Mouse (Mus musculus) midbrain, embryonic 10.5 days (tissue): Measurements from ENCODE around the gene Wdr26. TPM values are rescaled to one million over a fixed set of nuclear protein-coding genes. Genes with fewer than 3 reads are reported as not detected.

Experiments
- DNase-seq: peaks from one replicate; pipeline ENCODE4 v3.0.0-alpha.2; 2017; ENCODE audit warnings: low spot score
- H3K27ac ChIP-seq: fragments of 300-500 bp; sonication (generic); replicated peaks from 2 replicates; pipeline ENCODE4 v1.5.1; 2016; ENCODE audit warnings: mild to moderate bottlenecking
- H3K27me3 ChIP-seq: fragments of 300-500 bp; sonication (generic); 2 replicates; pipeline ENCODE4 v1.6.1; 2016; ENCODE audit warnings: low read depth, mild to moderate bottlenecking; ENCODE audit not compliant: poor library complexity, severe bottlenecking
- H3K36me3 ChIP-seq: fragments of 300-500 bp; sonication (generic); 2 replicates; pipeline ENCODE4 v1.6.1; 2016; ENCODE audit warnings: mild to moderate bottlenecking, moderate library complexity
- H3K4me1 ChIP-seq: fragments of 300-500 bp; sonication (generic); 2 replicates; pipeline ENCODE4 v1.6.1; 2016
- H3K4me3 ChIP-seq: fragments of 300-500 bp; sonication (generic); 2 replicates; pipeline ENCODE4 v1.5.1; 2016; ENCODE audit warnings: mild to moderate bottlenecking, moderate library complexity
- H3K9me3 ChIP-seq: fragments of 300-500 bp; sonication (generic); replicated peaks from 2 replicates; pipeline ENCODE4 v1.6.1; 2016; ENCODE audit warnings: mild to moderate bottlenecking
- WGBS: fragments of 180-500 bp; shearing (Covaris S2); methylation state at CpG from one replicate; pipeline ENCODE4 v1.1.7; 2016; 5-methylcytosine and 5-hydroxymethylcytosine counted together
- polyA plus RNA-seq: library from polyadenylated mRNA; unstranded; fragments of >200 nt; fragmentation: Nextera tagmentation; extraction: Ambion mirVana; gene quantifications from 2 replicates; pipeline ENCODE4 v1.2.1, GENCODE M21; 2016

Wdr26 gene
- polyA plus RNA-seq, 1 experiment from 2014 or later: 29.8 TPM

- Histone ChIP-seq H3K27ac (peak within 1 kb of the TSS; percentile 88), H3K36me3 (peaks cover 30% of the 10 kb centered on the region), H3K9me3 (no peaks in the 10 kb centered on the region), H3K4me1 (peaks cover 34% of the 10 kb centered on the region), H3K4me3 (peak within 1 kb of the TSS; percentile 86), H3K27me3 (no peaks in the 10 kb centered on the region)
- DNase-seq: peak; percentile 95
- WGBS: under 1% methylated on average over 52 of the region's 52 CpGs
Observed at GRCm38 (mm10) chr1:181143950-181144836, 67.6 kb downstream of the Wdr26 start, which contains the start of the genes Nvl and Cnih4. Gene Nvl (minus strand): TSS chr1:181144204. Gene Cnih4 (plus strand): TSS chr1:181144693.

GRCm38 (mm10) chr1:181143609-181143949 is 68.2 kb downstream of the Wdr26 start:
- 0% methylated on average over 12 of the region's 12 CpGs for WGBS
- H3K27ac ChIP-seq: peak overlapping the region; percentile 88

GRCm38 (mm10) chr1:181138730-181139129 is 73.1 kb downstream of the Wdr26 start:
- no peak for DNase-seq
- Histone ChIP-seq H3K4me1 (peaks cover 10% of the 10 kb centered on the region), H3K36me3 (peaks cover 82% of the 10 kb centered on the region), H3K9me3 (no peaks in the 10 kb centered on the region), H3K27me3 (no peaks in the 10 kb centered on the region), H3K4me3 (no peak overlapping the region), H3K27ac (no peak overlapping the region)
- 93% methylated on average over 7 of the region's 7 CpGs for WGBS

More at GRCm38 (mm10) chr1:181143609-181143949, 68.2 kb downstream of the Wdr26 start:
- Histone ChIP-seq H3K36me3 (peaks cover 36% of the 10 kb centered on the region), H3K27me3 (no peaks in the 10 kb centered on the region), H3K4me3 (peak overlapping the region; percentile 86), H3K9me3 (no peaks in the 10 kb centered on the region), H3K4me1 (peaks cover 34% of the 10 kb centered on the region)
- DNase-seq: no peak

GRCm38 (mm10) chr1:181131915-181132314 is 79.9 kb downstream of the Wdr26 start:
- H3K27me3 ChIP-seq: no peaks in the 10 kb centered on the region
- no peak for DNase-seq
- peaks cover 96% of the 10 kb centered on the region for H3K36me3 ChIP-seq
- no peaks in the 10 kb centered on the region for H3K4me1 ChIP-seq
- no peak overlapping the region for H3K27ac ChIP-seq
- WGBS: 94% methylated on average over 6 of the region's 6 CpGs
- H3K4me3 ChIP-seq: no peak overlapping the region
- H3K9me3 ChIP-seq: no peaks in the 10 kb centered on the region

GRCm38 (mm10) chr1:181126766-181127165 is 85.0 kb downstream of the Wdr26 start:
- Histone ChIP-seq H3K9me3 (no peaks in the 10 kb centered on the region), H3K27me3 (no peaks in the 10 kb centered on the region), H3K4me3 (no peak overlapping the region), H3K4me1 (no peaks in the 10 kb centered on the region), H3K36me3 (peaks cover 98% of the 10 kb centered on the region), H3K27ac (no peak overlapping the region)
- no peak for DNase-seq
- WGBS: 93% methylated on average over 9 of the region's 9 CpGs

- H3K36me3 ChIP-seq: peaks cover 99% of the 10 kb centered on the region
- H3K9me3 ChIP-seq: no peaks in the 10 kb centered on the region
- DNase-seq: no peak
- no peaks in the 10 kb centered on the region for H3K4me1 ChIP-seq
- 96% methylated on average over 3 of the region's 3 CpGs for WGBS
- H3K27me3 ChIP-seq: no peaks in the 10 kb centered on the region
- no peak overlapping the region for H3K4me3 ChIP-seq
- no peak overlapping the region for H3K27ac ChIP-seq
Observed at GRCm38 (mm10) chr1:181125916-181126315, 85.9 kb downstream of the Wdr26 start.

GRCm38 (mm10) chr1:181124145-181124544 is 87.7 kb downstream of the Wdr26 start:
- DNase-seq: no peak
- 94% methylated on average over 2 of the region's 2 CpGs for WGBS
- Histone ChIP-seq H3K4me3 (no peak overlapping the region), H3K27ac (no peak overlapping the region), H3K27me3 (no peaks in the 10 kb centered on the region), H3K9me3 (no peaks in the 10 kb centered on the region), H3K36me3 (peaks cover 99% of the 10 kb centered on the region), H3K4me1 (no peaks in the 10 kb centered on the region)

Other genes with a start within 250 kb of the Wdr26 start
- 0.86 and 0.94 TPM in 2 replicates for gene Ephx1, start 191.1 kb downstream of the Wdr26 start, polyA plus RNA-seq
- gene 9130409I23Rik, start 160.8 kb downstream of the Wdr26 start, polyA plus RNA-seq: not detected in 2 replicates
- gene Nvl, start 67.8 kb downstream of the Wdr26 start, polyA plus RNA-seq: 42.6 and 43.2 TPM in 2 replicates
- gene Cnih4, start 67.3 kb downstream of the Wdr26 start, polyA plus RNA-seq: 120 and 133 TPM in 2 replicates
- 0.60 and 1.1 TPM in 2 replicates for gene Cnih3, start 140.6 kb upstream of the Wdr26 start, polyA plus RNA-seq